Mouse (Mus musculus) heart, adult 8-10 months (tissue): ENCODE results near the gene Gm37240. TPM values are rescaled to one million over a fixed set of nuclear protein-coding genes. Genes with fewer than 3 reads are reported as not detected.

Source experiments
- DNase-seq: peaks from one replicate; pipeline ENCODE4 v3.0.0; 2022; ENCODE audit warnings: low spot score
- total RNA-seq, 4 experiments: library from RNA; stranded (reverse); gene quantifications; 2 replicates each; pipeline ENCODE4 v1.2.4; 2022

The Gm37240 gene
- total RNA-seq, 4 experiments from 2014 or later: 36.8 to 49.5 (median 39.2) TPM

- no peak for DNase-seq
Observed at GRCm38 (mm10) chr3:84841271-84841670, 1046.0 kb downstream of the Gm37240 start.

DNA sequence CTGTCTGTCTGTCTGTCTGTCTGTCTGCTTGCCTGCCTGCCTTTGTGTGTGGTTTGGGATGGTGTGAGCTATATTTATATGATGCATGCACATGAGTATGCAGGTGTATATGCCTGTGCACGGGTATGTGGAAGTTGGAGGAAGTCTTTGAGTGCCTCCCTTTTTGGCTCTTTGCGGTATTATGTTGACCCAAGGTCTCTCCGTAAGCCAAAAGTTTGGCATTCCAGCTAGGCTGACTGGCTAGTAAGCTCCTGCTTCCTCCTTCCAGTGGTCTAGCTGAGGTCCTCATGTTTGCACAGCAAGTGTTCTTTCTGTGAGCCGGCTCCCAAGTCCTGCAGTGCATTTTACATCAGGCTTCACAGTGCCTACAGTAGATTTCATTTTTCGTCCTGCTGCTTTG lies 1047.8 kb downstream of the Gm37240 start:
- no peak for DNase-seq

GRCm38 (mm10) chr3:84837984-84838383 lies 1049.3 kb downstream of the Gm37240 start:
- no peak for DNase-seq

DNA sequence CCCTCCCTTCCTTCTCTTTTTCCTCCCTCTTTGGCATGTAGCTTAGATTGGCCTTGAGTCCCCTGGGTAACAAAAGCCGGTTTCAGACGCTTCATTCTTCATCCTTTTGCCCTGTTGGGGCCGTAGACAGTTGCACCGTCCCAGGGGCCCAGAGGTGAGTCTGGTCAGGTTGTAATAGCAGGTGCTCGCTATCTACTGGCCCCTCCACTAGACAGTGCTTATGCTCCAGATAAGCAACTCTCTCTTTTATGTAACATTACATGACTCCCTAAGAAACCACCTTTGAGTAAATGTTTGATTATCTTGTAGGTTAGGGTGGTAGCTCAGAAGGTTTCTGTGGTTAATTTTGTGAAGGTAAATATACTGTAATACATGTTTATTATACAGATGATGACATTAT lies 1051.3 kb downstream of the Gm37240 start:
- no peak for DNase-seq

DNA sequence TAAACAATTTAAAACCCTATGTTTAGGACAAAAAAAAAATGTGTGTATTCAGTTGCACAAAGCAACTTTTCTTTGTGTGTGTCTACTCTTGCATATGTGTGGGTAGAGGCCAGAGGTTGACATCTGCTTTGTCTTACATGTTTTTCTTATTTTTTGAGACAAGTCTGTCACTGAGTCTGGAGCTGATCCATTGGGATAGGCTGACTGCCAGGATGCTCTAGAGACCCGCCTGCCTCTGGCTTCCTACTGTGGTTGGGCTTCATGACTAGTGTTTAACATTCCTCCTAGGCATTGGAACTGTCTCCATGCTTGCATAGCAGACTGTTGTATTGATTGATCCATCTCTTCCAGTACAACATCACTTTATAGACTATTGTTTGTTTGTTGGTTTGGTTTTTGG lies 1058.0 kb downstream of the Gm37240 start:
- no peak for DNase-seq

- no peak for DNase-seq
Observed at GRCm38 (mm10) chr3:84827617-84828016, 1059.7 kb downstream of the Gm37240 start.

DNA sequence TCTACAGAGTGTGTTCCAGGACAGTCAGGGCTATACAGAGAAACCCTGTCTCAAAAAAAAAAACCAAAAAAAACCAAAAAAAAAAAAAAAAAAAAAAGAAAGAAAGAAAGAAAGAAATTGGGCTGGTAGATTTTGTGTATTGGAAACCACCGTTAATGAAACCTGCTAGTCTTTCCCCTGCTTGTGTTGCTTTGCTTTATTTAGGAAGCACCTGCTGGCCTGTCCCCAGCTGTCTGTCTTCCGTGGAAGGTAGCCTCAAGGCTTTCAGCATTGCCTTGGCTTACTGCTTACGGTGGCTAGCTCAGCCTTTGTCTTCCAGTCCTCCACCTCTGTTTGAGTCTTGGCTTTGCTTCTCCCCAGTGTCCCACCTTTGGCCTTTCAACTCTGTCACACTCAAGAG lies 1060.4 kb downstream of the Gm37240 start:
- no peak for DNase-seq

- DNase-seq: peak; percentile 14
Observed at GRCm38 (mm10) chr3:84826405-84826804, 1060.9 kb downstream of the Gm37240 start.

GRCm38 (mm10) chr3:84825990-84826389 lies 1061.3 kb downstream of the Gm37240 start:
- DNase-seq: no peak

GRCm38 (mm10) chr3:84820654-84821201 lies 1066.6 kb downstream of the Gm37240 start:
- DNase-seq: no peak

DNA sequence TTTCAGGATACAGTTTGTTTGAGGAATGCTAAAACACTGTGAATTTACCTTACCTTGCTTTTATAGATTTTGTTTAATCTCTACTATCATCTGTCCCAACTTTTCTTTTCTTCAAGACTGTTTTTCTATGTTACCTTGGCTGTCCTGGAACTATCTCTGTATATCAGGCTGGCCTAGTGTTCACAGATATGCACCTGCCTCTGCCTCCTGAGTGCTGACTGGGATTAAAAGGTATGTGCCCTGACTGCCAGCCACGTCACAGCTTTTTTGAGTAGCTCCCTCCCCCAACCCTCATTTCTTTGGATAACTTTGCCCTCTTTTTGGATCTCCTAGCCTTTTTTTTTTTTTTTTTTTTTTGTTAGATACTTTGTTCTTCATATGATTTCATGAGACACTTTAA lies 1070.4 kb downstream of the Gm37240 start:
- no peak for DNase-seq

GRCm38 (mm10) chr3:84815461-84815860 lies 1071.9 kb downstream of the Gm37240 start:
- peak; percentile 11 for DNase-seq

DNA sequence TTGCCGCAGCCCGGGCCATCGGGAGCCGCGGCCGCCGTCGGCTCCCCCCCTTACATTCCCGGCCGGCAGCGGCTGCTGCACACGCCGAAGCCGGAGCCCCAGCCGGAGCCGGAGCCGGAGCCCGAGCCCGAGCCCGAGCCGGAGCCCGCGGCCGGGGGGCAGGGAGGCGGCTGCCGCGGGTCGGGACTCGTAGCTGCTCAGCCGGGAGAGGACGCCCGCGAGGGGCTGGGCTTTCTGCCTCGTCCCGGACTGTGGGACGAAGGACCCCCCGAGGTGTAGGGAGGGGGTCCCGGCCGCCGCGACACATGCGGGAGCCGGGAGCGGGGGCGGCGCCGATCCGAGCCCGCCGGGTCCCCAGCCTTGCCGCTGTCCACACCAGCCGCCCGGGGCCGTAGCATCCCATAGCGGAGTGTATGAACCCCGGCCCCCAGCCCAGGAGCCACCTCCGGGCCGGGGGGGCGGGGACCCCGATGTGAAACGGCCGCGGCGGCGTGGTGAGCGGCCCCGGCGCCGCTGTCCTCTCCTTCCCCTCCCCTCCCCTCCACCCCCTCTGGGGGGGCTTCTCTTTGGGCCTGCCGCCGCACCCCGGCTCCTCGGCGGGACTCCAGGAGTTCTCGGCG lies 1072.4 kb downstream of the Gm37240 start, which contains the start of gene Fbxw7:
Gene Fbxw7, plus strand, starts transcription at position 507 of the 620 bp plus-strand sequence.
- no peak for DNase-seq

DNA sequence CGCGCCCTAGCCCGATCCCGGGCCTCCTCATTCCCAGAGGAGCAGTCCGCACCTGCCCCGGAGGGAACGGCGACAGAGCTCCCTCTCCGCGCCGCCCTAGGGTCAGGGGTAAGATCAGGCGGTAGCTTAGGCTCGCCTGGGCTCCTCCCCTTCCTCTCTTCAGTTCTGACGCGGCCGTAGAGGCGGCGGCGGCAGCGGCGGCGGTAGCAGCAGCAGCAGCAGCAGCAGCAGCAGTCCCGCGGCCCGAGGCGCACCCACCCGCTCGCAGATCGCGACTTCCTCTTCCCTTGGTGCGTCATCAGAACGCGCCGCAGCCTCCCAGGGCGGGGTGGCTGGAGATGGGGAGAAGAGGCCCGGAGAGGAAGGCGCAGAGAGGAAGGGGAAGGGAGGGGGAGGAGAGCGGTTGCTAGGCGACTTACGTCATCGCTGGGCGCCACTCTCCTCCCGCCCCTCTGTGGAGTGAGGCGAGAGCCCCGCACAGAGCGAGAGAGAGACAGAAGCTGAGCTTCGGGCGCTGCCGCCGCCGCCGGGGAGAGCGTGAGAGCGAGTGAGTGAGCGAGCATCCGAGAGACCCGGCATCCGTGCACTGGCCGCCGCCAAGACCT lies 1073.1 kb downstream of the Gm37240 start:
- peak; percentile 99 for DNase-seq

DNA sequence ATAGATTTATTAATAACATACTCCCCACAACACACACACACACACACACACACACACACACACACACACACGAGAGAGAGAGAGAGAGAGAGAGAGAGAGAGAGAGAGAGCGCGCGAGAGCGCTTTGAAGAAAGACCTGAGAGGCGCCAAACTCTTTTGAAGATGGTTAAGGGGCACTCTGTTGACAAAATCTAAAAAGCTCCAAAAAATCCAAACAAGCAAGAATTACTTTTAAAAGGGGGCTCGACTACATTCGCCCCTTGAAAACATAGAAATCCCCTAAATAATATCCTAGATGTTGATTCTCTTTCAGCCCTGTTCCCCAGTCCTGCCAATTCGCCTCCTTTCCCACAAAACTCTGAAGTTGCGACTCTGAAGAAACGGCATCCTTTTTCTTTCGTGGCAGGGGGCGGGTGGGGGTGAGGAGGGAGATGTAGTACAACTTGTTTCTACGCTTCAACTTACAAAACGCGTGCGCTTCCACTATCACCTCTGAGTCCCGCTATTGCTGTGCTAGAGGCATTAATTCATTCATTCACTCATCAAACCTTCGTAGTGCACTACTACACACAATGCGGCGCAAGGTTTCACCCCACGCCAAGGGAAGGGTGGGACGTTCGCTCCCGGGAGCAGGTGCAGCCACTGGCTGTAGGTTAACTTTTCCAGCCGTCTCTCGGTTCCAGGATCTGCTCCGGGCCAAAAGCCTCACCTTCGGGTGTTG lies 1073.7 kb downstream of the Gm37240 start:
- no peak for DNase-seq

DNA sequence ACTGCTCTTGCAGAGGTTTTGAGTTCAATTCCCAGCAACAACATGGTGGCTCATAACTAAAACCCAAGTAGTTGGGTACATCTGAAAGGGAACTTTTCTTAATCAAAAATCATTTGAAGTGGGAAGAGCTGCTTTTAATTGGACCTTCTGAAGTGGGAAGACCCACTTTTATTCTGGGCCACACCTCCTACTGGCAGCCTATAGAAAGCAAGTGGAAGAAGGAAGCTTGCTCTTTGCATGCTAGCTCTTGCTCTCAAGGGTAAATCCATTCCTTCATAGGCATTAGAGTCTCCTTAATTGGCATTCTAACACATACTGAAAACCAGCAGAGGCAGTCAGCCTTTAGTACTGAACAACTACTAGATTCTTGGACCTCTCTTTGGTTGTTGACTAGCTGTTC lies 1076.5 kb downstream of the Gm37240 start:
- DNase-seq: no peak

GRCm38 (mm10) chr3:84808906-84809305 lies 1078.4 kb downstream of the Gm37240 start:
- DNase-seq: no peak

DNA sequence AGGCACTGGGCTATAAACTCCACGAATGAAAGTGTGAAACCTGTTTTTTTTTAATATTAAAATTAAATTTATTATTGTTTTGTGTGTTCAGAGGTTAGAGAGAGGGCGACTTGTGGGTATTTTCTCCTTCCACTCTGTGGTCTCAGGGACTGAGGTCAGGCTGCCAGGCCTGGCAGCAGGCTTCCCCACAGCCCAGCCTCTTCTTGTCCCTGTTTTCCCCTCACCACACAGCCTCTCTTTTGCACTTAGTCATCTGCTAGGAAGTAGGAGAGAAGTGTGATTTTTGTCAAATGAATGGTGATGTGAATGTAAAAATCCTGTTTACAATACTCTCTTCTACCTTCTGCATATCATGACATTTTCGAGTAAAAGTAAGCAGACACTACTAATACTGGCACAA lies 1079.5 kb downstream of the Gm37240 start:
- no peak for DNase-seq

DNA sequence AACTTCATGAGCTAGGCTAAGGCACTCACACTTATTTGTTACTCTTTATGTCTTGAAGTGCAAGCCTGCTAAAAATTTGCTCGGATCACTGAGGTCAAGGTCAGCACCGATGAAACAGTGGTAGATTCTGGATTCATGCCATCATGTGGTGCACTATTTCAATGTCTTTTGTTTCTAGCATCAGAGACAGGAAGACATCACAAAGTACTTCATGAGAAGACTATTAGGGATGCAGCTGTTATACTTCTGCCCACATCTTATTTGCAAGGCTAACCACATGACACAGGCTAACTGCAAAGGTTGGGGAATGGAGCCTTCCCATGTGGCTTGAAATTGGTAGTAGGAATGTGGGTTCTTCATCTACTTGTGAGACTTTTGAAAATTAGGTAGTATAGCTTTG lies 1081.1 kb downstream of the Gm37240 start:
- no peak for DNase-seq

- DNase-seq: no peak
Observed at GRCm38 (mm10) chr3:84804036-84804435, 1083.3 kb downstream of the Gm37240 start.

DNA sequence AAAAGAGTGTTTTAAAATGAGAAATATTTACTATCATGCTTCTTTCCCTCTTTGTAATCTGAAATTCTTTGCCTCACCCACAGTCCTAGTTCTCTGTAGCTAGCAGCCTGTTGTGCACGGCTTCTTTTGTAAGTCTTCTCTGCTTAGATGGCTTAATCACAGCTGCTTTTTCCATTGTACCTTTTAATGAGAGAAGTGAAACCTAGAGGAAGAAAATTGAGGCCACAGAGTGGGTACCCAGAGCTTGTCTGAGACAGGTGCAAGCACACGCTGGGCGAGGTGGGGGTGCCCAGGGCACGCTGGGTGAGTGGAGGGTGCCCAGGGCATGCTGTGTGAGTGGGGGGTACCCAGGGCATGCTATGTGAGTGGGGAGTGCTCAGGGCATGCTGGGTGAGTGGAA lies 1099.4 kb downstream of the Gm37240 start:
- no peak for DNase-seq

GRCm38 (mm10) chr3:84776084-84776483 lies 1111.2 kb downstream of the Gm37240 start:
- DNase-seq: no peak

DNA sequence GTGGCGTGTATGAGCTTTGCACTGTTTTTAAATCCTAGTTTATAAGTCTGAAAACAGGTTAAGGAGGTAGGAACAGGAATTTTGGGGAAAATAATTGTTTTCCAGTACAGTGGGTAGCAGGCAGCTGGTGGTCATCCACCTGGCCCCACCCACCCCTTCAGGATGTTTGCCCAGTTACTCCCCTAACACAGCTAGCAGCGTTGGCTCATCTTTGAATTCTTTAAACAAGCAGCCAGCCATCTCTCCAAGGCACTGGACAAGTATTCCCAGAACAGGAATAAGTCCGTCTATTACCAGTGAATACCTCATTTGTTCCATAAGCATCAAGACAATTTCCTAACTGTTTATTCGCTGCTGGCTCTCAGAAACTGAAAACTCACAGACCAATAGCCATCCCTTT lies 1111.7 kb downstream of the Gm37240 start:
- no peak for DNase-seq
